Mouse (Mus musculus): ENCODE results near the gene Hhatl. TPM values are rescaled to one million over a fixed set of nuclear protein-coding genes. Genes with fewer than 3 reads are reported as not detected.

Hhatl gene
- polyA plus RNA-seq, 1 experiment = not detected

GRCm38 (mm10) chr9:121822585-121822991, 30.3 kb upstream of the Hhatl start:
- TF ChIP-seq CTCF (IDR thresholded peaks at IDR 0.05; ENCODE audit: low read depth, low read length) = no peak
- no peak overlapping the region for H3K9ac ChIP-seq (ENCODE audit: low read depth, poor library complexity, severe bottlenecking)
- H3K36me3 ChIP-seq (ENCODE audit: control insufficient read depth, insufficient read depth, low read length, poor library complexity, severe bottlenecking) = no peaks in the 10 kb centered on the region
- H3K9me3 ChIP-seq (replicated peaks; ENCODE audit: control insufficient read depth, insufficient read depth, low read length, poor library complexity, severe bottlenecking) = no peaks in the 10 kb centered on the region
- H3K4me3 ChIP-seq (ENCODE audit: low read depth, low read length) = no peak overlapping the region
- H3K27me3 ChIP-seq (ENCODE audit: control insufficient read depth, insufficient read depth, low read length, poor library complexity, severe bottlenecking) = no peaks in the 10 kb centered on the region
- no peaks in the 10 kb centered on the region for H3K4me1 ChIP-seq (ENCODE audit: control insufficient read depth, insufficient read depth, low read length)
- no peak overlapping the region for H3K27ac ChIP-seq (ENCODE audit: insufficient read depth, low read length)

GRCm38 (mm10) chr9:121820765-121821164, 28.5 kb upstream of the Hhatl start:
- no peak overlapping the region for H3K27ac ChIP-seq (ENCODE audit: insufficient read depth, low read length)

GRCm38 (mm10) chr9:121819771-121820471, 27.6 kb upstream of the Hhatl start:
- Histone ChIP-seq H3K27me3 (ENCODE audit: control insufficient read depth, insufficient read depth, low read length, poor library complexity, severe bottlenecking) (no peaks in the 10 kb centered on the region), H3K9me3 (replicated peaks; ENCODE audit: control insufficient read depth, insufficient read depth, low read length, poor library complexity, severe bottlenecking) (no peaks in the 10 kb centered on the region), H3K9ac (ENCODE audit: low read depth, poor library complexity, severe bottlenecking) (no peak overlapping the region), H3K36me3 (ENCODE audit: control insufficient read depth, insufficient read depth, low read length, poor library complexity, severe bottlenecking) (no peaks in the 10 kb centered on the region), H3K27ac (ENCODE audit: insufficient read depth, low read length) (no peak overlapping the region), H3K4me1 (ENCODE audit: control insufficient read depth, insufficient read depth, low read length) (no peaks in the 10 kb centered on the region), H3K4me3 (ENCODE audit: low read depth, low read length) (no peak overlapping the region)
- TF ChIP-seq CTCF (IDR thresholded peaks at IDR 0.05; ENCODE audit: low read depth, low read length) = no peak
- no peak for TF ChIP-seq EP300 (IDR thresholded peaks at IDR 0.05; ENCODE audit: insufficient read depth, low read depth, low read length)

More at GRCm38 (mm10) chr9:121820765-121821164, 28.5 kb upstream of the Hhatl start:
- Histone ChIP-seq H3K27me3 (ENCODE audit: control insufficient read depth, insufficient read depth, low read length, poor library complexity, severe bottlenecking) (no peaks in the 10 kb centered on the region), H3K9me3 (replicated peaks; ENCODE audit: control insufficient read depth, insufficient read depth, low read length, poor library complexity, severe bottlenecking) (no peaks in the 10 kb centered on the region), H3K36me3 (ENCODE audit: control insufficient read depth, insufficient read depth, low read length, poor library complexity, severe bottlenecking) (no peaks in the 10 kb centered on the region), H3K4me1 (ENCODE audit: control insufficient read depth, insufficient read depth, low read length) (no peaks in the 10 kb centered on the region), H3K9ac (ENCODE audit: low read depth, poor library complexity, severe bottlenecking) (no peak overlapping the region), H3K4me3 (ENCODE audit: low read depth, low read length) (no peak overlapping the region)
- no peak for TF ChIP-seq EP300 (IDR thresholded peaks at IDR 0.05; ENCODE audit: insufficient read depth, low read depth, low read length)
- no peak for TF ChIP-seq CTCF (IDR thresholded peaks at IDR 0.05; ENCODE audit: low read depth, low read length)
- TF ChIP-seq POLR2A (IDR thresholded peaks at IDR 0.05; ENCODE audit: insufficient read depth, low read length) = no peak

- H3K36me3 ChIP-seq (ENCODE audit: control insufficient read depth, insufficient read depth, low read length, poor library complexity, severe bottlenecking) = no peaks in the 10 kb centered on the region
- H3K27ac ChIP-seq (ENCODE audit: insufficient read depth, low read length) = no peak overlapping the region
- no peaks in the 10 kb centered on the region for H3K9me3 ChIP-seq (replicated peaks; ENCODE audit: control insufficient read depth, insufficient read depth, low read length, poor library complexity, severe bottlenecking)
- H3K4me1 ChIP-seq (ENCODE audit: control insufficient read depth, insufficient read depth, low read length) = no peaks in the 10 kb centered on the region
- H3K9ac ChIP-seq (ENCODE audit: low read depth, poor library complexity, severe bottlenecking) = no peak overlapping the region
- H3K4me3 ChIP-seq (ENCODE audit: low read depth, low read length) = no peak overlapping the region
- no peaks in the 10 kb centered on the region for H3K27me3 ChIP-seq (ENCODE audit: control insufficient read depth, insufficient read depth, low read length, poor library complexity, severe bottlenecking)
- no peak for TF ChIP-seq EP300 (IDR thresholded peaks at IDR 0.05; ENCODE audit: insufficient read depth, low read depth, low read length)
- TF ChIP-seq POLR2A (IDR thresholded peaks at IDR 0.05; ENCODE audit: insufficient read depth, low read length) = no peak
- no peak for TF ChIP-seq CTCF (IDR thresholded peaks at IDR 0.05; ENCODE audit: low read depth, low read length)
Measured at GRCm38 (mm10) chr9:121819073-121819770, 26.9 kb upstream of the Hhatl start.

GRCm38 (mm10) chr9:121815183-121815582, 22.9 kb upstream of the Hhatl start:
- H3K9ac ChIP-seq (ENCODE audit: low read depth, poor library complexity, severe bottlenecking) = no peak overlapping the region
- H3K36me3 ChIP-seq (ENCODE audit: control insufficient read depth, insufficient read depth, low read length, poor library complexity, severe bottlenecking) = no peaks in the 10 kb centered on the region

More at GRCm38 (mm10) chr9:121815183-121815582, 22.9 kb upstream of the Hhatl start:
- Histone ChIP-seq H3K27ac (ENCODE audit: insufficient read depth, low read length) (no peak overlapping the region), H3K9me3 (replicated peaks; ENCODE audit: control insufficient read depth, insufficient read depth, low read length, poor library complexity, severe bottlenecking) (no peaks in the 10 kb centered on the region), H3K4me1 (ENCODE audit: control insufficient read depth, insufficient read depth, low read length) (no peaks in the 10 kb centered on the region), H3K4me3 (ENCODE audit: low read depth, low read length) (no peak overlapping the region), H3K27me3 (ENCODE audit: control insufficient read depth, insufficient read depth, low read length, poor library complexity, severe bottlenecking) (no peaks in the 10 kb centered on the region)
- no peak for TF ChIP-seq POLR2A (IDR thresholded peaks at IDR 0.05; ENCODE audit: insufficient read depth, low read length)
- TF ChIP-seq EP300 (IDR thresholded peaks at IDR 0.05; ENCODE audit: insufficient read depth, low read depth, low read length) = no peak
- no peak for TF ChIP-seq CTCF (IDR thresholded peaks at IDR 0.05; ENCODE audit: low read depth, low read length)
